Mouse (Mus musculus): ENCODE measurements around the gene Arhgef6.

Arhgef6 gene

GRCm38 (mm10) chrX:57338371-57339211, at the start of gene Arhgef6:
Arhgef6 (minus strand) TSS chrX:57338729.
- peak; percentile 60 for DNase-seq (ENCODE audit: low read depth, low spot score)

DNA sequence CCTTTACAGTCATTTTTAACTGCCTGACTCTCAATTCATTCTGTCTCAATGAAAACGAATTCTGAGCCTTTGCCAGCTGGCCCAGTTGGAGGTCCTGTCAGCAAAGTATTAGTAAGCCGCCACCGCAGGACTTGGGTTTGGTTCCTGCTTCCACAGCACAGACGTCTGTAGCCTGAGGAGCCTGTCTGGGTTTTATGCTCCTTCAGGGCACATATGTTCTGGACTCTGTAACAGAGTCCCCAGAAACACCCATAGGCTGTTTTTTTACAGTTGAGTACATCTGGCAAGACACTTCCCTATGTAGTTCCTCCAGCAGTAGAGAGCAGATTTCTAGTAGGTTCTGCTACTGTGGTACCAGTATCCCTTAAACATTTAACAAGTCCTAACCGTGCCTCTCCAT, 42.4 kb upstream of the Arhgef6 start:
- no peak for DNase-seq (ENCODE audit: low read depth, low spot score)

GRCm38 (mm10) chrX:57378579-57378978, 40.0 kb upstream of the Arhgef6 start:
- no peak for DNase-seq (ENCODE audit: low read depth, low spot score)

GRCm38 (mm10) chrX:57377096-57377495, 38.6 kb upstream of the Arhgef6 start:
- no peak for DNase-seq (ENCODE audit: low read depth, low spot score)

DNA sequence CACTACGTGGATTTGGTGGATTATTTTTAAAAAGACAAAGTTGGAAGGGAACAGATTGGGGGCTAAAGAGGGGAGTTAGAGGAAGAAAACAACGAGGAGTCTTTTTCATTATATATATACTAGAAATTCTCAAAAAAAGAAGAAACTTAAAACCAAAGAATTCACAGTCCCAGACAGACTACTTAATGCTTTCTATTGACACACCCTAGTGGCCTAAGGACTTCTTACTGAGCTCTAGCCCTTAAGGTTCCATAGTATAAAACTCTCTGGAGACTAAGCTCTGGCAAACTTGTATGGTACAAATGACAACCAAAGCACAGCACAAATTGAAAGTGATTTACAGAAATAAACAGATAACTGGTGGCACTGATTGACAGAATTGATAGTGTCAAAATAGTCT, 35.5 kb upstream of the Arhgef6 start:
- no peak for DNase-seq (ENCODE audit: low read depth, low spot score)

DNA sequence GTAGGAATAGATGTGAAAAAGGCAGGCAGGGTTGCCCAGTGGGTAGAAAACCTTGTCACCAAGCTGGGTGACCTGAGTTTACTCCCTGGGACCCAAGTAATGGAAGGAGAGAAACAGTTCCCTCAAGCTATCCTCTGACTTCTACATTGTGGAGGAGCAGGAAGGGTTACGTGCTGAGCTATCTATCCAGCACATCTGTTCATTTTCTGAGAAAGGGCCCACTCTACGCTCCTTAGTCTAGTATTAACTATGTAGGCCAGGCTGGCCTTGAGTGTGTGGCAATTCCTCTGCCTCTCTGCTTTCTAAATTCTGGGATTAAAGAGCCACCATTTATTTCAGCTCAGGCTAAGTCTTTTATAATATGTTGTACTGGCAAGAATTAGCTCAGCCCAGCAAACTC, 35.0 kb upstream of the Arhgef6 start:
- DNase-seq (ENCODE audit: low read depth, low spot score): no peak

DNA sequence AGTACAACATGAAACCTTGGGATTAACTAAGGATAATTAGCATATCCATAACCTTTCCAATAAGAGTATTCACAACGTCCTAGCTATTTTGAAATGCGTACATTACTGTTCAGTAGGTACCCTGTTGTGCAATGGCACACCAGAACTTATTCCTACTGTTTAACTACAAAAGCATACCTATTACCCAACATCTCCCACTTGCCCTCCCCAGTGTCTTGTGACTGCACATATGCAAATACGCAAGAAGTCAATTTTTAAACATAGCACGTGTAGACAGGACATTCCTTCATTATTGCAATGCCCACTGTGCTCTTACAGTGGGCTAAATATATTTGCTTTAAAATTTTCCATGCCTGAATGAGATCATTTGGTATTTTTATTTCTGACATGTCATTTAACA, 34.4 kb upstream of the Arhgef6 start:
- no peak for DNase-seq (ENCODE audit: low read depth, low spot score)

DNA sequence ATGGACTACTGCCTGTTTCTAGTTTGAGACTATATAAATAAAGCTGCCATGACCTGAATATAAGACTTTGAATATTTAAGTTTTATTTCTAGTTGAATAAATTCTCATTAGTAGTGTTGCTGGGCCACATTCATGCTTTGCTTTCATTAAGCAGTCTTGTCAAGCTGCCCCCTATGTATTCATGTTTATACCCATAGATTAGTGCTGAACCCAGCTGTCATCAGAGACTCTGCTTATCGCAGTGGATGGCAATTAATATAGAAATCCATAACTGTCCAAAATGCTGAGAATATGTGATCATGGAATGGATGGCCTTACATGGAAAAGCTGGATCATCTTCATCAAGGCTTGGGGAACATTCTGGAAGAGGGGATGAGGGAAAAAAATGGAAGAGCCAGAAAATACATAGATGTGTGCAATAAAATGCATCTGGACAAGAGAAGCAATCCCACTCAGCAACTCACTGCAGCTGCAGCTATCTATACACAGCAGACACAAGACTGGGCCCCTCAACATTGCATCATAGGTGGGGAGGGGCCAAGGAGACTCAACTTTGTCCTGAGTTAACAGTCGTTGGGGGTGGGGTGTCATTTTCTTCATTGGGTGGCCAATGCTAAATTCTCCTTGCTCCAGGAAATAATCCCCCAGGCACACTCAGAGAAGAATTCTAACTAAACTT, 26.5 kb upstream of the Arhgef6 start:
- no peak for DNase-seq (ENCODE audit: low read depth, low spot score)

DNA sequence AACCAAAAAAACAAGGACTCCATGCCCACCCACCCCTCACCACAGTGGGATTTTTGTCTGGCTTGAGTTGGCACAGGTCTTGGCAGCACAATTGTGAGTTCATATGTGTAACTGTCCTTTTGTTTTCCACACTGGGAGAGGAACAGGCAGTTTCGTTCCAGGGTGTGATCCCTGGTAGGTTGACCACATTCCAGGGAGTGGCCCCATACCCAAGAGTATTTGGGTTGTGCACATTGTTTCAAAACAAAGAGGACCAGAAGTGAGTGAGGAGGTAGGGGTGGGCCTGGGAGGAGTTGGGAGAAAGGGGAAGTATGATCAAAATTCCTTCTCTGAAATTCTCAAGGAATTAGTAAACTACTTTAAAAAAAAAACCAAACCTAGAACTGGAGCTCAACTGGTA, 20.8 kb upstream of the Arhgef6 start:
- no peak for DNase-seq (ENCODE audit: low read depth, low spot score)

DNA sequence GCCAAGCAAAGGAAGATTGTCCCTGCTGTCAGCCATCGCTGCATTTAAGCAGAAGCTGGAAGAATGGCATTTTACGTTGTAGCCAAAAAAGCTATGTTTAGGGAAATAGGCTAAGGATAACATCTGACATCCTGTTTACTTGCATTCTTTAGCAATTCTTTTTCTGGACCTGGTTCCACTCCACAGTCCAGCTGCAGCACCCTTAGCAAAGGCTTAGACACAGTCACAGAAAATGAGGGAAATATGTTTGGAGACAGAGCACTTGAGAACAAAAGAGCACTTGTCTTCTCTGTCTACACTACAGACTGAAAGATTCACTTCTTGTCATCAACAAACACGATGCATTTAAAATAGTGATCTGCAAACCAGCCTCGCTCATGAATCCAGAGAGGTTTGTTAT, 691 bp upstream of the Arhgef6 start:
- no peak for DNase-seq (ENCODE audit: low read depth, low spot score)

- DNase-seq (ENCODE audit: low read depth, low spot score): peak; percentile 35
Observed at GRCm38 (mm10) chrX:57337582-57337981, 947 bp downstream of the Arhgef6 start.

- peak; percentile 40 for DNase-seq (ENCODE audit: low read depth, low spot score)
Observed at GRCm38 (mm10) chrX:57336958-57337357, 1.6 kb downstream of the Arhgef6 start.

GRCm38 (mm10) chrX:57335313-57335712, 3.2 kb downstream of the Arhgef6 start:
- no peak for DNase-seq (ENCODE audit: low read depth, low spot score)

DNA sequence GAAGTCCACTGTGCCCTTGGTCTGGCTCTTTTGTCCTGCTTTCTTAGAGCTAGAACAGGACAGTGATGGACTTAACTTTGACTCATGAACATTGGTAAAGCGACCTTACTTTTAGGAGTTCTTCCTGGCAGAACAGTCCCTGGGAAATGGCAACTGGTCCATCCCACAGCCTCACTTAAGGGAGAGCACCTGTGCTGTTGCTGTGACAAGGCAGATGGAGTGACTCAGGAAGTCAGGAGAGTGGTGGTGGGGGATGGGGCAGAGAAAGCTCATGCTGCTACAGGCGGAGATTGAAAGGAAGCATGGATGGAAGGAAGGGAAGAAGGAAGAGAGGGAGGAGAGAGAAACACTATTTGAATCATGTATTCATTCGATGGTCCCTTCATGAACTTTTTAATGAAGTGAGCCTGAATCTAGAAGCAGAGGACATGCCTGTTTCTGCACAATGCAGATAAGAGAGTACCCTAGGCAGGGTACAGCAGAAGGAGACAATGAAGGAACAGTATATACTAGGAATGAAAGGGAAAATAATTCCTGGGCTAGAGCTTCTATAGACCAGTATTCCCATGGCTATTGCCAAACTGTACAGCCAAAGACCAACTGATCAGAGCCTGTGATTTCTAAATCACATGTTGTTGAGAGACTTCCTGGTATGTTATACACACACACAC, 10.7 kb downstream of the Arhgef6 start:
- DNase-seq (ENCODE audit: low read depth, low spot score): no peak

GRCm38 (mm10) chrX:57326487-57327221, 11.9 kb downstream of the Arhgef6 start:
- peak; percentile 52 for DNase-seq (ENCODE audit: low read depth, low spot score)

DNA sequence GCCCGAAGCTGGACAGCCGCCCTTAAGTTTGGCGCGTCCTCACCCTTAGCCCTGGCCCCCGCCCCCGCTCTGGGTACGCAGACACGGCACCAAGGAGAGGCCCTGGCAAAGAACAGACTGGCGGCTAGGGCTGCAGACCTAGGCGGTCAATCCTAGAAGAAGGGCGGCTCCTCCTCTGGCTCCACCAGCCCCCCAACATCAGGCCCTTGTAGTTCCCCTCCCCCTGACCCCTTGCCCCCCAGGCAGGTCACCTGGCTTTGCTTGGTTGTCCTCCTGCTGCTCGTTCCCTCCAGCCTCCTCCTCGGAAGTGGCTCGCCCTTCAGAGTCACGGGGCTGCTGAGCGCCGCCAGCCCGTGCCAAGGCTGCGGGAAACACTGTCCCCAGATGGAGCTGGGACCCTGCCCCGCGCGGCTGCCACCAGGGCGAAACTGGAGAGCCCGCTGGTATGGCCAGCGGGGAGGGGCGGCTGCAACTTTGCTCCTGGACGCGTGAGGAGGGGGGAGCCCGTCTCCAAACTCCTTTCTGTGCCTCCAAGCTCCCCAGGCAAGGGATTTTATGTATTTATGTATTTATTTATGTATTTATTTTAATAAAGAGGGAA, 12.6 kb downstream of the Arhgef6 start:
- DNase-seq (ENCODE audit: low read depth, low spot score): no peak

DNA sequence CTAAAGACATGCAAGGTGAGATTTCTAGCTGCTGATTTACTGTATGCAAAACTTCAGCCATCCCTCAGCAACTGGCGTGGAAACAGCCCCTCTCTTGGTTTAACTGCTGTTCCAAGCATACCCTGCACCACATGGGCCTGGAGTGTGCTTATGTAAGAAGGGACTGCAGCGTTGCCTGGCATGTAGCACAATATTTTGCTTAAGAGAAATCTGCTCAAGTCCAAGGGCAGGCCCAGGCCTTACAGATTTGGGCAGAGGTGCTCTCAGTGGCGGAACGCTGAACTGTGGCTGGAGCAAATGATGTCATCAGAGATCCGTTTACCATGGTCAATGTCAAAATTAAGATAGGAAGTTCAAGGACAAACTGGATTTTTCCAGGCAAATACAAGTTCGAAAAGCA, 13.6 kb downstream of the Arhgef6 start:
- no peak for DNase-seq (ENCODE audit: low read depth, low spot score)

DNA sequence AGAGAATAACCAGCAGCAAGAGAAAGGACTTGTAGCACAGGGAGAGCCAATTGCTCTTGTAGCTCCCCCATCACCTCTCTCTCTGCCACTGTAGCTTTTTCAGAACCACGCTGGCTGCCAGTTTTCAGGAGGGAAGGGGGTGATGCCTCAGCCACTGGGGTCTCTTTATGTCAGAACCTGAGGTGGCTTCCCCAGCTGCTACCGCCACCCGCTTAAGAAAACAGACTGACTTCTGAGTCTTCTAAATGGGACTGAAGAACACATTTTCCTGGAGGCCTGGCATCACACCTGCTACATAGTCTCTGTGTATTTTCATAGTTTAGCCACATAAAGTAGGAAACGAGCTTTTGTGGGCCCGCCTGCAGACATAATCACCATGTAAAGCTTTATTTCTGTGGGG, 26.5 kb downstream of the Arhgef6 start:
- no peak for DNase-seq (ENCODE audit: low read depth, low spot score)

DNA sequence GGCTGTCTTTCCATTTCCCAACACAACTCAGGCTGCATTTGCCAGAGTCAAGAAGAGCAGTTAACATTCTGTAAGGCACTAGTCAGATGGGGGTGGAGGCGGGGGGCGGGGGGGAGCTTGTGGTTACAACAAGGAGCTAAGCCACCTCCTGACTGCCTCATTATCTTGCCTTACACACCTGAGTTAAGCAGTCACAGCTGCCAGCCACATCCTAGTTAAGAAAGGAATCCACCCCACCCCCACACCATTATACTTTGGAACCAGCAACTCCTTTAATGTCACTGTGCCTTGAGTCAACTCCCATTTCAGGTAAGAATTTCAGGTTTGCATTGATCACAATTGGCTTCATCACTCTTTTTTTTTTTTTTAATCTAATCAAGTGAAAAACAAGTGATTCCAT, 28.5 kb downstream of the Arhgef6 start:
- DNase-seq (ENCODE audit: low read depth, low spot score): peak; percentile 41

DNA sequence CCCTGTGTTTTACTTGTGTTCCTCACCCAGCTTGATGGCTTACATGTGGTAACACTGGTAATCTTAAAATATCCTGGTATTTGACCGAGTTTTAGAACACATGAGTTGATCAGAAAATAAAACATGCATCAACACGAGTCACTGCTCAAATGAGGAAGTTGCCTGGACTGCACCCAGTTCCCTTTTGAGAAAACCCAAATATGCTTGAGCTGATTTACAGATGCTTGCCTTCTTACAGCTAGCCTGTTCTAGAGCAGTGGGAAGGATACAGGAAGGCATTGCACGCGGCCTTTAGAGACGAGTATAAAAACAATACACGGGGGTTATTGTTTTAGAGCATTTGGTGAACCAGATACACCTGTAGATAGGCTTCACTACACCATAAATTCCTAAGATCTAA, 31.8 kb downstream of the Arhgef6 start:
- DNase-seq (ENCODE audit: low read depth, low spot score): peak; percentile 5

DNA sequence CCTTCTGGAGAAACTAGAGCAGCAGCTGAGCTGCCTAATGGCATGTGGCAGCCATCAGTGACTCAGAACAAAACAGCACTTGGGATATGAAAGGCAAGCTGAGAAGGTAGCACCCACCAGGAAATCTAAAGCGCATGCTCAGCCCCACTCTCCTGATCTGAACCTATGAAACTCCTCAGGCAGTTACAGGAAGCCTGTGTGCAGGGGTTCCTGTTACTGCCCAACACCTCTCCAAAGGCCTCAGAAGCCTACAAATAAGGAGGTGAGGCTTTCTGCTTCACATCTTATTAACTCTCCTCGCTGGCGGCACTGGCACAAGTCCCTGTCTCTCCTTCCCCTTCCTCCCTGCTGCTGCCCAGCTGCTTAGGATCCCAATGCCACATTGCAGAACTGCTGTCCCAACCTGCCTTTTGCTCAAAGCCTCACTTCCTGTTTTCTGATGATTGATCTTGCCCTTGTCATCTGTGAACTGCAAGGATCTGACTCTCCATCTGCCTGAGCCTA, 33.7 kb downstream of the Arhgef6 start:
- peak; percentile 72 for DNase-seq (ENCODE audit: low read depth, low spot score)

Data from CD4-positive, CD25-positive, alpha-beta regulatory T cell, adult 2 months (primary cell).